Mouse (Mus musculus) liver, postnatal 0 days (tissue): ENCODE data around the gene Btbd9.

Source experiments
- CTCF ChIP-seq: sonication (generic); IDR thresholded peaks from 2 replicates; pipeline ENCODE4 v1.5.1; 2016; ENCODE audit warnings: antibody characterized with exemption, low read depth
- EP300 ChIP-seq: IDR thresholded peaks from 2 replicates; pipeline ENCODE4 v1.6.1; 2016; ENCODE audit warnings: antibody characterized with exemption, low read depth, mild to moderate bottlenecking

- TF ChIP-seq EP300 (no peak), CTCF (no peak)
These were observed 297.5 kb downstream of the Btbd9 start for GRCm38 (mm10) chr17:30278596-30279378.
